Mouse (Mus musculus) liver, postnatal 0 days (tissue): ENCODE results near the gene Sort1. TPM values are rescaled to one million over a fixed set of nuclear protein-coding genes. Genes with fewer than 3 reads are reported as not detected.
A peak's percentile ranks its signal among the peaks of the same experiment; 100 is the strongest.

ENCODE experiments used
- ATAC-seq: fragments of 200-750 bp; cut with Nextera tagmentation; 2 replicates; pipeline ENCODE4 v1.8.0; 2017; ENCODE audit warnings: mild to moderate bottlenecking, moderate library complexity
- DNase-seq: peaks from one replicate; pipeline ENCODE4 v3.0.0-alpha.2; 2016
- H3K27ac ChIP-seq: fragments of 300-500 bp; sonication (generic); 2 replicates; pipeline ENCODE4 v1.5.1; 2014; ENCODE audit warnings: antibody characterized with exemption, moderate library complexity, mild to moderate bottlenecking, low read depth
- H3K27me3 ChIP-seq: fragments of 300-500 bp; sonication (generic); 2 replicates; pipeline ENCODE4 v1.6.1; 2014; ENCODE audit warnings: low read length, control low read depth, mixed read lengths; ENCODE audit not compliant: insufficient read depth
- H3K36me3 ChIP-seq: fragments of 300-500 bp; sonication (generic); replicated peaks from 2 replicates; pipeline ENCODE4 v1.6.1; 2014; ENCODE audit warnings: mild to moderate bottlenecking, control low read depth, low read length, moderate library complexity, mixed read lengths; ENCODE audit not compliant: insufficient read depth
- H3K4me1 ChIP-seq: fragments of 300-500 bp; sonication (generic); 2 replicates; pipeline ENCODE4 v1.6.1; 2014; ENCODE audit warnings: antibody characterized with exemption, mild to moderate bottlenecking, control low read depth; ENCODE audit not compliant: insufficient read depth
- H3K4me2 ChIP-seq: fragments of 300-500 bp; sonication (generic); 2 replicates; pipeline ENCODE4 v1.6.1; 2014; ENCODE audit warnings: low read depth, mild to moderate bottlenecking, low read length, moderate library complexity, mixed read lengths
- H3K4me3 ChIP-seq: fragments of 300-500 bp; sonication (generic); 2 replicates; pipeline ENCODE4 v1.5.1; 2014; ENCODE audit warnings: low read depth, low read length
- H3K9ac ChIP-seq: fragments of 300-500 bp; sonication (generic); replicated peaks from 2 replicates; pipeline ENCODE4 v1.6.1; 2014; ENCODE audit warnings: mild to moderate bottlenecking, moderate library complexity
- H3K9me3 ChIP-seq: fragments of 300-500 bp; sonication (generic); 2 replicates; pipeline ENCODE4 v1.6.1; 2016; ENCODE audit warnings: mild to moderate bottlenecking, control low read depth, low read length, mixed read lengths
- CTCF ChIP-seq: sonication (generic); IDR thresholded peaks from 2 replicates; pipeline ENCODE4 v1.5.1; 2016; ENCODE audit warnings: antibody characterized with exemption, low read depth
- EP300 ChIP-seq: IDR thresholded peaks from 2 replicates; pipeline ENCODE4 v1.6.1; 2016; ENCODE audit warnings: antibody characterized with exemption, low read depth, mild to moderate bottlenecking
- WGBS: fragments of 180-500 bp; shearing (Covaris S2); extraction: QIAGEN DNeasy Blood & Tissue Kit; methylation state at CpG from one replicate; pipeline ENCODE4 v1.1.7; 2014; ENCODE audit not compliant: insufficient replicate concordance; 5-methylcytosine and 5-hydroxymethylcytosine counted together
- polyA plus RNA-seq: library from polyadenylated mRNA; unstranded; fragments of >200 nt; fragmentation: Nextera tagmentation; extraction: Ambion mirVana; gene quantifications from 2 replicates; pipeline ENCODE4 v1.2.1, GENCODE M21; 2015

The Sort1 gene
- polyA plus RNA-seq, 1 experiment from 2014 or later = 3.7 TPM

GRCm38 (mm10) chr3:108295379-108296219 is 11.7 kb downstream of the Sort1 start:
- peaks cover 55% of the 10 kb centered on the region for H3K4me1 ChIP-seq
- 0 out of 2 replicates have a peak, but pooled peaks cover 2% of the 10 kb centered on the region for H3K36me3 ChIP-seq
- peak overlapping the region; percentile 83 for H3K27ac ChIP-seq
- ATAC-seq (no peak), DNase-seq (no peak)
- 31% methylated on average over 14 of the region's 14 CpGs for WGBS
- H3K27me3 ChIP-seq = no peaks in the 10 kb centered on the region
- H3K9me3 ChIP-seq = no peaks in the 10 kb centered on the region
- H3K4me3 ChIP-seq = peak overlapping the region; percentile 22; the same call in 1 of the 2 replicates
- H3K4me2 ChIP-seq = peak overlapping the region; percentile 62
- TF ChIP-seq CTCF (no peak), EP300 (no peak)
- H3K9ac ChIP-seq = no peak overlapping the region

- Histone ChIP-seq H3K27ac (peak overlapping the region; percentile 83), H3K9me3 (no peaks in the 10 kb centered on the region), H3K4me3 (peak overlapping the region; percentile 22; the same call in 1 of the 2 replicates), H3K27me3 (no peaks in the 10 kb centered on the region), H3K4me1 (peaks cover 53% of the 10 kb centered on the region), H3K9ac (0 out of 2 replicates have a peak overlapping the region, but pooled peaks have one; percentile 16), H3K36me3 (0 out of 2 replicates have a peak, but pooled peaks cover 2% of the 10 kb centered on the region), H3K4me2 (peak overlapping the region; percentile 62)
- TF ChIP-seq EP300 (peak; percentile 28; the same call in 1 of the 2 replicates), CTCF (no peak)
- DNase-seq (peak; percentile 77), ATAC-seq (peak; percentile 72)
- WGBS = 9% methylated on average over 14 of the region's 14 CpGs
These were observed 12.6 kb downstream of the Sort1 start for GRCm38 (mm10) chr3:108296220-108297049.

- peak overlapping the region; percentile 62 for H3K4me2 ChIP-seq
- no peaks in the 10 kb centered on the region for H3K27me3 ChIP-seq
- H3K36me3 ChIP-seq = 0 out of 2 replicates have a peak, but pooled peaks cover 2% of the 10 kb centered on the region
- no peak for DNase-seq
- WGBS = 56% methylated on average over 7 of the region's 7 CpGs
- 0 out of 2 replicates have a peak overlapping the region, but pooled peaks have one; percentile 16 for H3K9ac ChIP-seq
- peak; percentile 35; the same call in 1 of the 2 replicates for ATAC-seq
- peak overlapping the region; percentile 83 for H3K27ac ChIP-seq
- peaks cover 55% of the 10 kb centered on the region for H3K4me1 ChIP-seq
- no peak overlapping the region for H3K4me3 ChIP-seq
- TF ChIP-seq EP300 (no peak), CTCF (no peak)
- no peaks in the 10 kb centered on the region for H3K9me3 ChIP-seq
These were observed 13.2 kb downstream of the Sort1 start for GRCm38 (mm10) chr3:108297050-108297419.

GRCm38 (mm10) chr3:108297603-108298553 is 14.0 kb downstream of the Sort1 start:
- 0 out of 2 replicates have a peak, but pooled peaks cover 1% of the 10 kb centered on the region for H3K36me3 ChIP-seq
- WGBS = 40% methylated on average over 7 of the region's 7 CpGs
- TF ChIP-seq EP300 (no peak), CTCF (no peak)
- no peaks in the 10 kb centered on the region for H3K27me3 ChIP-seq
- DNase-seq (no peak), ATAC-seq (no peak)
- H3K9me3 ChIP-seq = no peaks in the 10 kb centered on the region
- H3K27ac ChIP-seq = peak overlapping the region; percentile 68
- no peak overlapping the region for H3K9ac ChIP-seq
- 0 out of 2 replicates have a peak overlapping the region, but pooled peaks have one; percentile 24 for H3K4me2 ChIP-seq
- peaks cover 55% of the 10 kb centered on the region for H3K4me1 ChIP-seq
- H3K4me3 ChIP-seq = no peak overlapping the region

GRCm38 (mm10) chr3:108300455-108301030 is 16.7 kb downstream of the Sort1 start:
- Histone ChIP-seq H3K9me3 (no peaks in the 10 kb centered on the region), H3K36me3 (0 out of 2 replicates have a peak, but pooled peaks cover 3% of the 10 kb centered on the region), H3K27me3 (no peaks in the 10 kb centered on the region), H3K9ac (no peak overlapping the region), H3K4me2 (peak overlapping the region; percentile 40; the same call in 1 of the 2 replicates), H3K4me1 (peaks cover 44% of the 10 kb centered on the region), H3K4me3 (no peak overlapping the region), H3K27ac (peak overlapping the region; percentile 55; the same call in 1 of the 2 replicates)
- no peak for ATAC-seq
- TF ChIP-seq EP300 (no peak), CTCF (no peak)
- DNase-seq = no peak
- WGBS = 71% methylated on average over 6 of the region's 6 CpGs
